Mouse (Mus musculus) limb, embryonic 14.5 days (tissue): ENCODE data around the gene Kat14. TPM values are rescaled to one million over a fixed set of nuclear protein-coding genes. Genes with fewer than 3 reads are reported as not detected.
A peak's percentile ranks its signal among the peaks of the same experiment; 100 is the strongest.

Experiments
- ATAC-seq: fragments of 200-750 bp; cut with Nextera tagmentation; 2 replicates; pipeline ENCODE4 v1.8.0; 2017; ENCODE audit warnings: low read depth, moderate number of reproducible peaks, moderate TSS enrichment; ENCODE audit not compliant: low FRiP score
- DNase-seq: peaks from one replicate; pipeline ENCODE4 v3.0.0-alpha.2; 2015; ENCODE audit warnings: low spot score
- H3K27ac ChIP-seq: fragments of 300-500 bp; sonication (generic); replicated peaks from 2 replicates; pipeline ENCODE4 v1.5.1; 2014; ENCODE audit warnings: low read depth, mild to moderate bottlenecking, low read length, moderate library complexity, mixed read lengths
- H3K27me3 ChIP-seq: fragments of 300-500 bp; sonication (generic); 2 replicates; pipeline ENCODE4 v1.6.1; 2014; ENCODE audit warnings: low read length, mixed read lengths; ENCODE audit not compliant: control insufficient read depth, insufficient read depth
- H3K36me3 ChIP-seq: fragments of 300-500 bp; sonication (generic); 2 replicates; pipeline ENCODE4 v1.6.1; 2014; ENCODE audit warnings: mild to moderate bottlenecking, low read length, moderate library complexity, mixed read lengths; ENCODE audit not compliant: control insufficient read depth, insufficient read depth
- H3K4me1 ChIP-seq: fragments of 300-500 bp; sonication (generic); 2 replicates; pipeline ENCODE4 v1.6.1; 2014; ENCODE audit warnings: antibody characterized with exemption, low read length, mixed read lengths; ENCODE audit not compliant: control insufficient read depth, insufficient read depth
- H3K4me2 ChIP-seq: fragments of 300-500 bp; sonication (generic); replicated peaks from 2 replicates; pipeline ENCODE4 v1.6.1; 2014; ENCODE audit warnings: low read depth, mild to moderate bottlenecking, low read length, moderate library complexity; ENCODE audit not compliant: severe bottlenecking
- H3K4me3 ChIP-seq: fragments of 300-500 bp; sonication (generic); replicated peaks from 2 replicates; pipeline ENCODE4 v1.5.1; 2014; ENCODE audit warnings: low read length
- H3K9ac ChIP-seq: fragments of 300-500 bp; sonication (generic); 2 replicates; pipeline ENCODE4 v1.6.1; 2014; ENCODE audit warnings: mild to moderate bottlenecking, low read depth, low read length, moderate library complexity; ENCODE audit not compliant: severe bottlenecking
- H3K9me3 ChIP-seq: fragments of 300-500 bp; sonication (generic); 2 replicates; pipeline ENCODE4 v1.6.1; 2016; ENCODE audit warnings: low read length; ENCODE audit not compliant: control insufficient read depth
- POLR2A ChIP-seq: fragments of 200-500 bp; IDR thresholded peaks from 2 replicates; pipeline ENCODE4 v1.8.0; 2012; ENCODE audit warnings: inconsistent platforms, mild to moderate bottlenecking, moderate library complexity, borderline replicate concordance; ENCODE audit not compliant: insufficient read depth, insufficient read length; ENCODE audit errors: extremely low read depth
- WGBS: fragments of 180-500 bp; shearing (Covaris S2); extraction: QIAGEN DNeasy Blood & Tissue Kit; methylation state at CpG from one replicate; pipeline ENCODE4 v1.1.7; 2014; 5-methylcytosine and 5-hydroxymethylcytosine counted together
- polyA plus RNA-seq, 2 experiments: library from polyadenylated mRNA; depleted of rRNA in 1 of 2; stranded (reverse) in 1 of 2; unstranded in 1 of 2; fragments of >200 nt; fragmentation: Nextera tagmentation in 1 of 2; extraction: Ambion mirVana in 1 of 2; gene quantifications; 2 replicates each; pipeline versions ENCODE4 v1.2.1 to v1.2.3; 2012 to 2014

Gene Kat14
- polyA plus RNA-seq, 2 experiments, result 38.8 to 40.9 TPM

GRCm38 (mm10) chr2:144435679-144436078, 66.9 kb downstream of the Kat14 start:
- 60% methylated on average over 10 of the region's 10 CpGs for whole genome bisulfite sequencing

GRCm38 (mm10) chr2:144438424-144438823, 69.6 kb downstream of the Kat14 start:
- H3K27ac ChIP-seq, result no peak overlapping the region
- no peaks in the 10 kb centered on the region for H3K36me3 ChIP-seq
- H3K4me1 ChIP-seq, result no peaks in the 10 kb centered on the region
- ATAC-seq (no peak), DNase-seq (no peak)
- no peaks in the 10 kb centered on the region for H3K27me3 ChIP-seq
- no peak overlapping the region for H3K4me2 ChIP-seq
- no peak for TF ChIP-seq POLR2A
- no peaks in the 10 kb centered on the region for H3K9me3 ChIP-seq
- no peak overlapping the region for H3K9ac ChIP-seq
- no peak overlapping the region for H3K4me3 ChIP-seq
- WGBS, result 59% methylated on average over 4 of the region's 4 CpGs

More at GRCm38 (mm10) chr2:144435679-144436078, 66.9 kb downstream of the Kat14 start:
- no peak for ATAC-seq
- H3K4me1 ChIP-seq, result no peaks in the 10 kb centered on the region
- no peaks in the 10 kb centered on the region for H3K36me3 ChIP-seq
- no peak overlapping the region for H3K9ac ChIP-seq
- H3K4me2 ChIP-seq, result no peak overlapping the region
- H3K27ac ChIP-seq, result no peak overlapping the region
- H3K9me3 ChIP-seq, result no peaks in the 10 kb centered on the region
- H3K27me3 ChIP-seq, result no peaks in the 10 kb centered on the region
- TF ChIP-seq POLR2A, result no peak
- H3K4me3 ChIP-seq, result no peak overlapping the region
- peak; percentile 42 for DNase-seq

- WGBS, result 65% methylated on average over 3 of the region's 3 CpGs
- no peaks in the 10 kb centered on the region for H3K36me3 ChIP-seq
- DNase-seq (no peak), ATAC-seq (no peak)
- no peak overlapping the region for H3K4me2 ChIP-seq
- H3K9me3 ChIP-seq, result no peaks in the 10 kb centered on the region
- H3K27me3 ChIP-seq, result no peaks in the 10 kb centered on the region
- H3K4me1 ChIP-seq, result no peaks in the 10 kb centered on the region
- no peak overlapping the region for H3K9ac ChIP-seq
- no peak for TF ChIP-seq POLR2A
- H3K27ac ChIP-seq, result no peak overlapping the region
- no peak overlapping the region for H3K4me3 ChIP-seq
These were observed 70.5 kb downstream of the Kat14 start for GRCm38 (mm10) chr2:144439191-144439700.

- Histone ChIP-seq H3K4me2 (no peak overlapping the region), H3K9me3 (no peaks in the 10 kb centered on the region), H3K27me3 (no peaks in the 10 kb centered on the region), H3K27ac (no peak overlapping the region), H3K36me3 (no peaks in the 10 kb centered on the region), H3K9ac (no peak overlapping the region), H3K4me3 (no peak overlapping the region), H3K4me1 (no peaks in the 10 kb centered on the region)
- WGBS, result 67% methylated on average over 11 of the region's 11 CpGs
- ATAC-seq, result no peak
- no peak for TF ChIP-seq POLR2A
- peak; percentile 20 for DNase-seq
These were observed 72.7 kb downstream of the Kat14 start for GRCm38 (mm10) chr2:144441386-144441915.

- TF ChIP-seq POLR2A, result no peak
- Histone ChIP-seq H3K4me3 (no peak overlapping the region), H3K4me2 (no peak overlapping the region), H3K27ac (no peak overlapping the region), H3K9ac (no peak overlapping the region), H3K36me3 (no peaks in the 10 kb centered on the region), H3K9me3 (no peaks in the 10 kb centered on the region), H3K27me3 (no peaks in the 10 kb centered on the region), H3K4me1 (no peaks in the 10 kb centered on the region)
- WGBS, result 84% methylated on average over 7 of the region's 7 CpGs
- ATAC-seq (no peak), DNase-seq (no peak)
These were observed 77.7 kb downstream of the Kat14 start for GRCm38 (mm10) chr2:144446360-144446999.
